Mouse (Mus musculus) thymus, adult 2 months (tissue): Measurements from ENCODE around the gene Agbl5. TPM values are rescaled to one million over a fixed set of nuclear protein-coding genes. Genes with fewer than 3 reads are reported as not detected.
A peak's percentile ranks its signal among the peaks of the same experiment; 100 is the strongest.

Experiments used
- DNase-seq: peaks from one replicate; pipeline ENCODE4 v3.0.0; 2021
- H3K27ac ChIP-seq: fragments of 200-500 bp; 2 replicates; pipeline ENCODE4 v1.5.1; 2012; ENCODE audit warnings: low read length, control low read depth; ENCODE audit not compliant: control insufficient read depth, insufficient read depth
- H3K27me3 ChIP-seq: fragments of 200-500 bp; 2 replicates; pipeline ENCODE4 v1.6.1; 2012; ENCODE audit warnings: mild to moderate bottlenecking, low read length, moderate library complexity, mixed read lengths; ENCODE audit not compliant: control insufficient read depth, insufficient read depth
- H3K36me3 ChIP-seq: fragments of 200-500 bp; 2 replicates; pipeline ENCODE4 v1.6.1; 2012; ENCODE audit warnings: mild to moderate bottlenecking, low read length, moderate library complexity; ENCODE audit not compliant: control insufficient read depth, insufficient read depth
- H3K4me1 ChIP-seq: fragments of 200-500 bp; replicated peaks from 2 replicates; pipeline ENCODE4 v1.6.1; 2012; ENCODE audit warnings: low read length; ENCODE audit not compliant: control insufficient read depth, insufficient read depth
- H3K4me3 ChIP-seq: fragments of 200-500 bp; 2 replicates; pipeline ENCODE4 v1.5.1; 2012; ENCODE audit warnings: mild to moderate bottlenecking, low read length, control low read depth, moderate library complexity; ENCODE audit not compliant: control insufficient read depth, insufficient read depth
- CTCF ChIP-seq: fragments of 200-500 bp; IDR thresholded peaks from 2 replicates; pipeline ENCODE4 v1.5.1; 2012; ENCODE audit warnings: mild to moderate bottlenecking, control low read depth, low read length, moderate library complexity, borderline replicate concordance; ENCODE audit not compliant: control insufficient read depth, poor library complexity, insufficient read depth; ENCODE audit errors: extremely low read depth
- POLR2A ChIP-seq: fragments of 200-500 bp; IDR thresholded peaks from 2 replicates; pipeline ENCODE4 v1.6.1; 2012; ENCODE audit warnings: mild to moderate bottlenecking, low read length, control low read depth, moderate library complexity; ENCODE audit not compliant: control insufficient read depth, poor library complexity, insufficient read depth; ENCODE audit errors: extremely low read depth
- WGBS: fragments of 180-500 bp; shearing (Covaris S2); methylation state at CpG from one replicate; pipeline ENCODE4 v1.1.7; 2018; 5-methylcytosine and 5-hydroxymethylcytosine counted together
- polyA plus RNA-seq: library from polyadenylated mRNA; depleted of rRNA; stranded (reverse); fragments of >200 nt; gene quantifications from 2 replicates; pipeline ENCODE4 v1.2.3, GENCODE M21; 2012

Agbl5 gene
- polyA plus RNA-seq, 1 experiment = 40.7 TPM

GRCm38 (mm10) chr5:30856124-30856523 lies 32.4 kb upstream of the Agbl5 start:
- Histone ChIP-seq H3K4me1 (no peaks in the 10 kb centered on the region), H3K36me3 (no peaks in the 10 kb centered on the region), H3K27me3 (no peaks in the 10 kb centered on the region), H3K4me3 (no peak overlapping the region), H3K27ac (no peak overlapping the region)
- WGBS = 95% methylated on average over 2 of the region's 2 CpGs
- TF ChIP-seq POLR2A (no peak), CTCF (no peak)
- no peak for DNase-seq

- Histone ChIP-seq H3K36me3 (no peaks in the 10 kb centered on the region), H3K4me1 (no peaks in the 10 kb centered on the region; the same call in 1 of the 2 replicates), H3K27ac (no peak overlapping the region), H3K27me3 (no peaks in the 10 kb centered on the region), H3K4me3 (no peak overlapping the region)
- TF ChIP-seq POLR2A = no peak
- TF ChIP-seq CTCF = no peak
- no peak for DNase-seq
- WGBS = 71% methylated on average over 4 of the region's 4 CpGs
Observed at GRCm38 (mm10) chr5:30863852-30864251, 24.6 kb upstream of the Agbl5 start.

GRCm38 (mm10) chr5:30864322-30864721 lies 24.2 kb upstream of the Agbl5 start:
- Histone ChIP-seq H3K27me3 (no peaks in the 10 kb centered on the region), H3K4me1 (peaks cover 4% of the 10 kb centered on the region; the same call in 1 of the 2 replicates), H3K36me3 (no peaks in the 10 kb centered on the region), H3K4me3 (no peak overlapping the region), H3K27ac (no peak overlapping the region)
- no peak for DNase-seq
- TF ChIP-seq CTCF (no peak), POLR2A (no peak)
- 88% methylated on average over 15 of the region's 15 CpGs for WGBS

GRCm38 (mm10) chr5:30866871-30867270 lies 21.6 kb upstream of the Agbl5 start:
- Histone ChIP-seq H3K27ac (no peak overlapping the region), H3K36me3 (peaks cover 5% of the 10 kb centered on the region; the same call in 1 of the 2 replicates), H3K4me3 (no peak overlapping the region), H3K4me1 (peaks cover 11% of the 10 kb centered on the region), H3K27me3 (no peaks in the 10 kb centered on the region)
- no peak for TF ChIP-seq POLR2A
- TF ChIP-seq CTCF = no peak
- no peak for DNase-seq
- 59% methylated on average over 3 of the region's 3 CpGs for WGBS

GRCm38 (mm10) chr5:30867712-30868111 lies 20.8 kb upstream of the Agbl5 start, which contains the start of gene Tmem214:
TSS of gene Tmem214 (plus strand) at chr5:30868012.
- Histone ChIP-seq H3K27ac (no peak within 1 kb of the TSS), H3K36me3 (peaks cover 5% of the 10 kb centered on the region; the same call in 1 of the 2 replicates), H3K27me3 (no peaks in the 10 kb centered on the region), H3K4me1 (peaks cover 11% of the 10 kb centered on the region), H3K4me3 (no peak within 1 kb of the TSS)
- 97% methylated on average over 3 of the region's 3 CpGs for WGBS
- DNase-seq = no peak
- TF ChIP-seq CTCF = no peak
- TF ChIP-seq POLR2A = no peak

GRCm38 (mm10) chr5:30868981-30869380 lies 19.5 kb upstream of the Agbl5 start:
- Histone ChIP-seq H3K27me3 (no peaks in the 10 kb centered on the region), H3K4me3 (peak overlapping the region; percentile 93; the same call in 1 of the 2 replicates), H3K4me1 (peaks cover 11% of the 10 kb centered on the region), H3K27ac (no peak overlapping the region), H3K36me3 (peaks cover 8% of the 10 kb centered on the region; the same call in 1 of the 2 replicates)
- 36% methylated on average over 9 of the region's 9 CpGs for WGBS
- TF ChIP-seq CTCF (no peak), POLR2A (no peak)
- DNase-seq = no peak
